Mouse (Mus musculus): Measurements from ENCODE around the gene Gm38655.

DNA sequence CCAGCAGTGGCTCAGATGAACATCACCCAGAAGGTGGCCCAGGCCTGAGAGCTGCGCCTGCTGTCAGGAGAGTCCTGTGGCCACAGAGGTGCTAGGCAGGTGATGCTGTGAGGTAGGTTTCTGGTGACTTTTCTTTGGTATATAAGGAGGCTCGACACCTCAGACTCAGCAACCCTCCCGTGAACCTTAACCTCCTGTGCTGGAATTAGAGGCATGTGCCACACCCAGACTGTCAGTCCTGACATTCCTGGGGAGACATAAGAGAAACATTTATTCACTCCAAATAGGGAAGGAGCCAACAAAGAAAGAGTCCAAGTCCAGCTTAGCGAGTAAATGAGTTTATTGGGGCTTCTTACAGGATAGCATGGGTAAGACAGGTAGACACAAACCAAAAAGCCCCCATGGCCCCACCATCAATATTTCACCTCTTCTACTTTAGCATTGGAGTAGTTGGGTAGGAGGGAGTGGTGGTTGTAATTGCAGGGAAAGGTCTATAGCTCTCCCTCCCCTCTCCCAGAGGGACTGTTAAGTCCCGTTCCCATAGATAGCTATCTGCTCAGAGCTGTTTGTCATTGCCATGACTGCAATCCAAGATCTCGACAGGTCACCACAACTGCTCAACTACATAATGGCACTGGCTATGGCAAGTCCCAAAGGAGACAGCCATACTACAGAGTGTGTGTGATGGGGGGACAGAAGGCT, 9.2 kb downstream of the Gm38655 start:
- TF ChIP-seq POLR2A (IDR thresholded peaks at IDR 0.05; ENCODE audit: insufficient read depth, low read length) (no peak), CTCF (IDR thresholded peaks at IDR 0.05; ENCODE audit: low read depth, low read length) (no peak), EP300 (IDR thresholded peaks at IDR 0.05; ENCODE audit: insufficient read depth, low read depth, low read length) (no peak)
